Mouse (Mus musculus) ES-E14 (cell line): ENCODE measurements around the gene Cdkn2aip. TPM values are rescaled to one million over a fixed set of nuclear protein-coding genes. Genes with fewer than 3 reads are reported as not detected.

Source experiments
- DNase-seq: peaks from one replicate; pipeline ENCODE4 v3.0.0-alpha.2; 2013; ENCODE audit warnings: low read depth, low spot score
- H3K27ac ChIP-seq: 2 replicates; pipeline ENCODE4 v1.5.1; 2012; ENCODE audit warnings: low read depth, mild to moderate bottlenecking, low read length, moderate library complexity, mixed read lengths; ENCODE audit not compliant: poor library complexity, insufficient read depth, severe bottlenecking
- H3K36me3 ChIP-seq: 2 replicates; pipeline ENCODE4 v1.6.1; 2012; ENCODE audit warnings: mild to moderate bottlenecking, low read length, moderate library complexity, mixed read lengths; ENCODE audit not compliant: control insufficient read depth, poor library complexity, insufficient read depth, severe bottlenecking
- H3K4me1 ChIP-seq, 2 experiments: fragments of 150-350 bp in 1 of 2; sonication (generic) in 1 of 2; 2 replicates each; pipeline ENCODE4 v1.6.1; 2012; ENCODE audit warnings: low read length in 2 of 2, mild to moderate bottlenecking in 1 of 2, mixed read lengths in 1 of 2; ENCODE audit not compliant: control insufficient read depth in 2 of 2, insufficient read depth in 2 of 2, poor library complexity in 1 of 2
- H3K4me3 ChIP-seq, 2 experiments: fragments of 150-350 bp in 1 of 2; sonication (generic) in 1 of 2; 2 replicates each; pipeline ENCODE4 v1.5.1; 2012; ENCODE audit warnings: low read length in 2 of 2, low read depth in 1 of 2, mild to moderate bottlenecking in 1 of 2, mixed read lengths in 1 of 2; ENCODE audit not compliant: insufficient read depth in 1 of 2, poor library complexity in 1 of 2, severe bottlenecking in 1 of 2
- H3K9ac ChIP-seq: 2 replicates; pipeline ENCODE4 v1.6.1; 2012; ENCODE audit warnings: low read depth, mild to moderate bottlenecking, low read length, mixed read lengths; ENCODE audit not compliant: poor library complexity, insufficient read depth, severe bottlenecking
- H3K9me3 ChIP-seq: fragments of 150-350 bp; sonication (generic); 2 replicates; pipeline ENCODE4 v1.6.1; 2012; ENCODE audit warnings: low read depth, mild to moderate bottlenecking, low read length; ENCODE audit not compliant: control insufficient read depth, insufficient read depth
- CHD2 ChIP-seq: IDR thresholded peaks from 2 replicates; pipeline ENCODE4 v1.6.1; 2014; ENCODE audit warnings: mild to moderate bottlenecking, low read depth, low read length, inconsistent platforms
- HCFC1 ChIP-seq: IDR thresholded peaks from 2 replicates; pipeline ENCODE4 v1.6.1; 2012; ENCODE audit warnings: low read length, inconsistent platforms, borderline replicate concordance; ENCODE audit not compliant: insufficient read depth
- MAFK ChIP-seq: IDR thresholded peaks from 2 replicates; pipeline ENCODE4 v1.6.1; 2014; ENCODE audit warnings: mild to moderate bottlenecking, low read depth, low read length, inconsistent platforms; ENCODE audit not compliant: insufficient read depth
- ZC3H11A ChIP-seq: IDR thresholded peaks from 2 replicates; pipeline ENCODE4 v1.6.1; 2012; ENCODE audit warnings: low read depth, mild to moderate bottlenecking, inconsistent platforms, low read length, borderline replicate concordance
- ZNF384 ChIP-seq: IDR thresholded peaks from 2 replicates; pipeline ENCODE4 v1.6.1; 2012; ENCODE audit warnings: low read depth, low read length, inconsistent platforms
- in situ Hi-C, 2 experiments: fragments of 600-800 bp; cut with MboI; formaldehyde crosslinking; loops; one replicate each; pipeline ENCODE4 v1.15.1; 2025; ENCODE audit warnings: low sequenced_read_pairs in 2 of 2, inconsistent platforms in 1 of 2; ENCODE audit not compliant: unreplicated experiment in 2 of 2
- total RNA-seq: library from RNA; depleted of rRNA; stranded (reverse); fragments of 300-350 nt; gene quantifications from 2 replicates; pipeline ENCODE4 v1.2.3, GENCODE M21; 2012

Gene Cdkn2aip
- total RNA-seq, 1 experiment = 14.9 TPM

- no peak for DNase-seq
- TF ChIP-seq ZC3H11A (no peak), ZNF384 (no peak), HCFC1 (no peak), MAFK (no peak), CHD2 (no peak)
- Histone ChIP-seq H3K36me3 (no peaks in the 10 kb centered on the region), H3K9ac (no peak overlapping the region), H3K9me3 (no peaks in the 10 kb centered on the region), H3K4me1 (peaks cover 1 to 12% of the 10 kb centered on the region in 2 experiments; a peak in 2 of 4 replicates), H3K27ac (no peak overlapping the region), H3K4me3 (no peak overlapping the region)
- in situ Hi-C loops = no loop called here
Observed at GRCm38 (mm10) chr8:47729324-47729723, 15.6 kb upstream of the Cdkn2aip start.

DNA sequence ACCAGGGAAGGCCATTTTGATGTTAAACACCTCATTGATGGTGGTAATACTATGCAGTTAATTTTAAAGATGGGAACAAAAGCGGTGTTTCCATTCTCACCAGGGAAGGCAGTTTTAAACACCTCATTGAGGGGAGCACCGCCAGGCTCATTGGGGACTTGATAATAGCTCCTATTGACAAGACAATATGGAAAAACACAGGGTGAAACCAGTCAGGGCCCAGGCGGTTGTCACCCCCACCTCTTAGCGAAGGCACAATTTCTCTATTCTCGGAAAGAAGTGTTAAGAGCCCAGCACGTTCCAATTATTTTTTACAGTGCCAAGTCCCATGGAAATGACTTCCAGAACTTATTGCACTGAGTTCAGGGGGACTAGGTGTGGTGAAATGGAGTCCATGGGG, 13.2 kb upstream of the Cdkn2aip start:
- Histone ChIP-seq H3K27ac (no peak overlapping the region), H3K4me3 (no peak overlapping the region), H3K4me1 (peaks cover 1 to 10% of the 10 kb centered on the region in 2 experiments; a peak in 2 of 4 replicates), H3K9ac (no peak overlapping the region), H3K9me3 (no peaks in the 10 kb centered on the region), H3K36me3 (no peaks in the 10 kb centered on the region)
- TF ChIP-seq CHD2 = no peak
- no peak for TF ChIP-seq HCFC1
- no peak for TF ChIP-seq MAFK
- no peak for TF ChIP-seq ZNF384
- no peak for TF ChIP-seq ZC3H11A
- in situ Hi-C loops = no loop called here
- peak; percentile 51 for DNase-seq

DNA sequence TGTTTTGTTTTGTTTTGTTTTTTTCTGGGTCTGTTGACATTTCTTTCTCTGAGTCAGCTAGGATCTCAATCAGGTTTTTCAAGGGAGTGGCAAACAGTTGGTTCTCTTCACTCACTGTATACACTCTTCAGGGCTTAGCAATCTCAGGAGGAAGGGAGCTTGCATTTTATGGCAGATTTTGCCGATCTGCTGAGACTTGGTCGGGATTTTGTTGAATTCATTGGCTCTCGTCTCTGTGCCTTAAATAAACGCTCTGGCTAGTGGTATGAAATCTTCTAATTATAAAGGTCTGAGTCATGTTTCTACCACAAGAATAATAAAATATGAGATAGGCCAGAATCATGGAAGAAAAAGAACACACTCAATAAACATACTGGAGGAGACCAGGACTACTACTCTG, 7.9 kb upstream of the Cdkn2aip start:
- in situ Hi-C loops = no loop called here
- H3K4me3 ChIP-seq = no peak overlapping the region

GRCm38 (mm10) chr8:47718641-47719040, 4.9 kb upstream of the Cdkn2aip start:
- no peaks in the 10 kb centered on the region for H3K36me3 ChIP-seq
- peaks cover 0 to 2% of the 10 kb centered on the region in 2 experiments; a peak in 2 of 4 replicates for H3K4me1 ChIP-seq
- H3K9me3 ChIP-seq = no peaks in the 10 kb centered on the region
- no peak overlapping the region for H3K27ac ChIP-seq
- in situ Hi-C loops = no loop called here
- no peak for DNase-seq
- no peak overlapping the region for H3K4me3 ChIP-seq
- TF ChIP-seq ZNF384 = 0 out of 2 replicates have a peak, but pooled peaks have one; percentile 30
- no peak for TF ChIP-seq ZC3H11A
- TF ChIP-seq HCFC1 = no peak
- TF ChIP-seq CHD2 = no peak
- TF ChIP-seq MAFK = no peak
- no peak overlapping the region for H3K9ac ChIP-seq

More for the DNA sequence above, 7.9 kb upstream of the Cdkn2aip start:
- H3K27ac ChIP-seq = no peak overlapping the region
- no peak for DNase-seq
- peaks cover 0 to 1% of the 10 kb centered on the region in 2 experiments; a peak in 2 of 4 replicates for H3K4me1 ChIP-seq
- no peaks in the 10 kb centered on the region for H3K36me3 ChIP-seq
- TF ChIP-seq CHD2 (no peak), MAFK (no peak), HCFC1 (no peak), ZNF384 (no peak), ZC3H11A (no peak)
- H3K9me3 ChIP-seq = no peaks in the 10 kb centered on the region
- no peak overlapping the region for H3K9ac ChIP-seq
